Mouse (Mus musculus) CH12.LX (cell line): ENCODE data around the gene Ech1.

ENCODE experiments used
- CTCF ChIP-seq, 2 experiments: IDR thresholded peaks in 1 of 2; conservative IDR thresholded peaks in 1 of 2; 2 replicates each; pipeline ENCODE4 v1.5.1; 2011 to 2012; ENCODE audit warnings: low read depth in 2 of 2, low read length in 2 of 2, improper control_type of control experiment in 1 of 2, inconsistent platforms in 1 of 2, mild to moderate bottlenecking in 1 of 2, moderate library complexity in 1 of 2
- POLR2A ChIP-seq: IDR thresholded peaks from 2 replicates; pipeline ENCODE4 v1.6.1; 2011; ENCODE audit warnings: low read depth, mild to moderate bottlenecking, improper control_type of control experiment, low read length

DNA sequence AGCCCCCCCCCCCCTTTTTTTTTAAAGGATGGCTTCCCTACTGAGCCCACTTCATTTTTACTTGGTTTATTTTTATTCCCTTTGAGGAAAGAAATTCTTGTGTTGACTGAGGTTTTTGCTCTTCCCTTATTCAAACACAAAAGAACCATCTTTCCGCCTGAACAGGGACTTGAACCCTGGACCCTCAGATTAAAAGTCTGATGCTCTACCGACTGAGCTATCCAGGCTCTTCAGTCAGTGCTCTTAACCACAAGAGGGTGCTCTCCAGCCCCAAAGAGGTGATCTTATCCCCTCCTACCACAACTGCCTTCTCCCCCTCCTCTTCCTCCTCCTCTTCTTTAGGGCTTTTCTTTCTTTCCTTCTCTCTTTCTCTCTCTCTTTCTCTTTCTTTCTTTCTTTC lies 31.2 kb upstream of the Ech1 start:
- TF ChIP-seq CTCF (conservative IDR thresholded peaks at IDR 0.05 in 1 of 2, IDR thresholded peaks at IDR 0.05 in 1 of 2; ENCODE audit: low read depth in 2 of 2, low read length in 2 of 2) (peak in 1 of 2 experiments; percentile 66; a peak in 2 of 4 replicates), POLR2A (no peak)
